Mouse (Mus musculus) liver, embryonic 14.5 days (tissue): ENCODE measurements at regions not wholly inside any gene's neighbourhood (a gene's known extent, or its start where the extent isn't known, plus 50 kb on each side); places are given as distances from the start of the nearest gene placed in this dataset.

ENCODE experiments used
- CTCF ChIP-seq: IDR thresholded peaks from 2 replicates; pipeline ENCODE4 v1.5.1; 2016; ENCODE audit warnings: antibody characterized with exemption, low read depth, control low read depth
- EP300 ChIP-seq: IDR thresholded peaks from 2 replicates; pipeline ENCODE4 v1.6.1; 2016; ENCODE audit warnings: antibody characterized with exemption, low read depth

GRCm38 (mm10) chr2:10825278-10826133 lies 346.4 kb upstream of the Prkcq start:
- TF ChIP-seq CTCF (peak; percentile 72), EP300 (no peak)
